Mouse (Mus musculus): ENCODE data around the gene Cd180. TPM values are rescaled to one million over a fixed set of nuclear protein-coding genes. Genes with fewer than 3 reads are reported as not detected.
A peak's percentile ranks its signal among the peaks of the same experiment; 100 is the strongest.

Gene Cd180
- polyA plus RNA-seq, 1 experiment from 2014 or later = 1.0 TPM

- H3K4me1 ChIP-seq = no peaks in the 10 kb centered on the region
- no peak for ATAC-seq
- 79% methylated on average over 17 of the region's 17 CpGs for WGBS (ENCODE audit: insufficient replicate concordance)
- no peaks in the 10 kb centered on the region for H3K27me3 ChIP-seq (replicated peaks)
- no peak overlapping the region for H3K4me3 ChIP-seq
- no peaks in the 10 kb centered on the region for H3K9me3 ChIP-seq (replicated peaks)
- no peak overlapping the region for H3K4me2 ChIP-seq
- no peak overlapping the region for H3K27ac ChIP-seq
- peaks cover 20% of the 10 kb centered on the region for H3K36me3 ChIP-seq
- no peak overlapping the region for H3K9ac ChIP-seq
These were observed 53.6 kb downstream of the Cd180 start for GRCm38 (mm10) chr13:102746803-102747561.

GRCm38 (mm10) chr13:102749194-102749593 is 55.8 kb downstream of the Cd180 start:
- 76% methylated on average over 6 of the region's 6 CpGs for WGBS (ENCODE audit: insufficient replicate concordance)
- ATAC-seq = no peak
- H3K4me1 ChIP-seq = peaks cover 10% of the 10 kb centered on the region

GRCm38 (mm10) chr13:102749891-102750290 is 56.5 kb downstream of the Cd180 start:
- 76% methylated on average over 10 of the region's 10 CpGs for WGBS (ENCODE audit: insufficient replicate concordance)

More at GRCm38 (mm10) chr13:102749194-102749593, 55.8 kb downstream of the Cd180 start:
- Histone ChIP-seq H3K36me3 (peaks cover 20% of the 10 kb centered on the region), H3K27me3 (replicated peaks) (no peaks in the 10 kb centered on the region), H3K4me2 (no peak overlapping the region), H3K27ac (no peak overlapping the region), H3K9me3 (replicated peaks) (no peaks in the 10 kb centered on the region), H3K4me3 (no peak overlapping the region), H3K9ac (no peak overlapping the region)

GRCm38 (mm10) chr13:102753714-102754556 is 60.6 kb downstream of the Cd180 start:
- WGBS (ENCODE audit: insufficient replicate concordance) = 49% methylated on average over 19 of the region's 19 CpGs
- peaks cover 33% of the 10 kb centered on the region for H3K36me3 ChIP-seq
- H3K27ac ChIP-seq = peak overlapping the region; percentile 18
- no peak overlapping the region for H3K9ac ChIP-seq
- peak; percentile 86 for ATAC-seq
- H3K27me3 ChIP-seq (replicated peaks) = no peaks in the 10 kb centered on the region
- peaks cover 23% of the 10 kb centered on the region for H3K4me1 ChIP-seq
- H3K4me2 ChIP-seq = peak overlapping the region; percentile 40
- H3K9me3 ChIP-seq (replicated peaks) = no peaks in the 10 kb centered on the region
- H3K4me3 ChIP-seq = no peak overlapping the region

More at GRCm38 (mm10) chr13:102749891-102750290, 56.5 kb downstream of the Cd180 start:
- H3K4me2 ChIP-seq = no peak overlapping the region
- H3K4me3 ChIP-seq = no peak overlapping the region
- no peaks in the 10 kb centered on the region for H3K27me3 ChIP-seq (replicated peaks)
- no peak overlapping the region for H3K9ac ChIP-seq
- ATAC-seq = no peak
- H3K27ac ChIP-seq = no peak overlapping the region
- H3K36me3 ChIP-seq = peaks cover 20% of the 10 kb centered on the region
- peaks cover 17% of the 10 kb centered on the region for H3K4me1 ChIP-seq
- no peaks in the 10 kb centered on the region for H3K9me3 ChIP-seq (replicated peaks)

- Histone ChIP-seq H3K27ac (no peak overlapping the region), H3K36me3 (peaks cover 29% of the 10 kb centered on the region), H3K4me1 (peaks cover 23% of the 10 kb centered on the region), H3K4me2 (no peak overlapping the region), H3K4me3 (no peak overlapping the region), H3K9ac (no peak overlapping the region), H3K27me3 (replicated peaks) (no peaks in the 10 kb centered on the region), H3K9me3 (replicated peaks) (no peaks in the 10 kb centered on the region)
- WGBS (ENCODE audit: insufficient replicate concordance) = 85% methylated on average over 8 of the region's 8 CpGs
- ATAC-seq = no peak
These were observed 61.8 kb downstream of the Cd180 start for GRCm38 (mm10) chr13:102755124-102755523.

- H3K36me3 ChIP-seq = peaks cover 24% of the 10 kb centered on the region
- H3K27ac ChIP-seq = no peak overlapping the region
- H3K4me3 ChIP-seq = no peak overlapping the region
- no peak overlapping the region for H3K4me2 ChIP-seq
- no peaks in the 10 kb centered on the region for H3K27me3 ChIP-seq (replicated peaks)
- H3K4me1 ChIP-seq = peaks cover 23% of the 10 kb centered on the region
- ATAC-seq = no peak
- H3K9me3 ChIP-seq (replicated peaks) = no peaks in the 10 kb centered on the region
- no peak overlapping the region for H3K9ac ChIP-seq
- 82% methylated on average over 8 of the region's 8 CpGs for WGBS (ENCODE audit: insufficient replicate concordance)
These were observed 62.7 kb downstream of the Cd180 start for GRCm38 (mm10) chr13:102756071-102756470.

- Histone ChIP-seq H3K4me3 (no peak overlapping the region), H3K27ac (no peak overlapping the region), H3K4me1 (peaks cover 23% of the 10 kb centered on the region), H3K4me2 (no peak overlapping the region), H3K36me3 (peaks cover 20% of the 10 kb centered on the region), H3K9ac (no peak overlapping the region), H3K27me3 (replicated peaks) (no peaks in the 10 kb centered on the region), H3K9me3 (replicated peaks) (no peaks in the 10 kb centered on the region)
- no peak for ATAC-seq
- WGBS (ENCODE audit: insufficient replicate concordance) = 78% methylated on average over 6 of the region's 6 CpGs
These were observed 64.7 kb downstream of the Cd180 start for GRCm38 (mm10) chr13:102758021-102758420.

- ATAC-seq = no peak
- peaks cover 21% of the 10 kb centered on the region for H3K4me1 ChIP-seq
- 66% methylated on average over 9 of the region's 9 CpGs for WGBS (ENCODE audit: insufficient replicate concordance)
These were observed 68.1 kb downstream of the Cd180 start for GRCm38 (mm10) chr13:102761410-102761809.

GRCm38 (mm10) chr13:102762203-102762602 is 68.8 kb downstream of the Cd180 start:
- H3K4me2 ChIP-seq = no peak overlapping the region
- 79% methylated on average over 10 of the region's 10 CpGs for WGBS (ENCODE audit: insufficient replicate concordance)
- no peak overlapping the region for H3K9ac ChIP-seq
- H3K27me3 ChIP-seq (replicated peaks) = no peaks in the 10 kb centered on the region
- no peak overlapping the region for H3K4me3 ChIP-seq
- ATAC-seq = no peak
- peaks cover 27% of the 10 kb centered on the region for H3K4me1 ChIP-seq
- H3K9me3 ChIP-seq (replicated peaks) = no peaks in the 10 kb centered on the region
- H3K27ac ChIP-seq = no peak overlapping the region
- H3K36me3 ChIP-seq = peaks cover 20% of the 10 kb centered on the region

More at GRCm38 (mm10) chr13:102761410-102761809, 68.1 kb downstream of the Cd180 start:
- Histone ChIP-seq H3K9ac (no peak overlapping the region), H3K36me3 (peaks cover 20% of the 10 kb centered on the region), H3K27ac (no peak overlapping the region), H3K27me3 (replicated peaks) (no peaks in the 10 kb centered on the region), H3K4me3 (no peak overlapping the region), H3K4me2 (no peak overlapping the region), H3K9me3 (replicated peaks) (no peaks in the 10 kb centered on the region)

- Histone ChIP-seq H3K27ac (no peak overlapping the region), H3K9me3 (replicated peaks) (no peaks in the 10 kb centered on the region), H3K4me1 (peaks cover 29% of the 10 kb centered on the region), H3K4me3 (no peak overlapping the region), H3K36me3 (0 out of 2 replicates have a peak, but pooled peaks cover 7% of the 10 kb centered on the region), H3K9ac (no peak overlapping the region), H3K27me3 (replicated peaks) (no peaks in the 10 kb centered on the region), H3K4me2 (no peak overlapping the region)
- 76% methylated on average over 1 of the region's 1 CpGs for WGBS (ENCODE audit: insufficient replicate concordance)
- ATAC-seq = no peak
These were observed 70.9 kb downstream of the Cd180 start for GRCm38 (mm10) chr13:102764218-102764617.

- WGBS (ENCODE audit: insufficient replicate concordance) = 81% methylated on average over 11 of the region's 11 CpGs
- H3K9ac ChIP-seq = no peak overlapping the region
These were observed 71.9 kb downstream of the Cd180 start for GRCm38 (mm10) chr13:102765216-102765615.

GRCm38 (mm10) chr13:102767110-102767509 is 73.8 kb downstream of the Cd180 start:
- Histone ChIP-seq H3K36me3 (peaks cover 9% of the 10 kb centered on the region), H3K9me3 (replicated peaks) (no peaks in the 10 kb centered on the region), H3K4me2 (no peak overlapping the region), H3K4me3 (no peak overlapping the region), H3K9ac (no peak overlapping the region), H3K27ac (no peak overlapping the region), H3K4me1 (peaks cover 29% of the 10 kb centered on the region), H3K27me3 (replicated peaks) (no peaks in the 10 kb centered on the region)
- WGBS (ENCODE audit: insufficient replicate concordance) = 33% methylated on average over 7 of the region's 7 CpGs
- no peak for ATAC-seq

More at GRCm38 (mm10) chr13:102765216-102765615, 71.9 kb downstream of the Cd180 start:
- H3K27me3 ChIP-seq (replicated peaks) = no peaks in the 10 kb centered on the region
- no peak overlapping the region for H3K4me2 ChIP-seq
- H3K36me3 ChIP-seq = 0 out of 2 replicates have a peak, but pooled peaks cover 7% of the 10 kb centered on the region
- H3K4me1 ChIP-seq = peaks cover 29% of the 10 kb centered on the region
- no peak for ATAC-seq
- no peak overlapping the region for H3K4me3 ChIP-seq
- H3K9me3 ChIP-seq (replicated peaks) = no peaks in the 10 kb centered on the region
- H3K27ac ChIP-seq = no peak overlapping the region
